Mouse (Mus musculus) 416B (cell line): Measurements from ENCODE around the gene 4930535I16Rik.

Source experiments
- DNase-seq: peaks from one replicate; pipeline ENCODE4 v3.0.0; 2011; ENCODE audit warnings: low read depth

Gene 4930535I16Rik

DNA sequence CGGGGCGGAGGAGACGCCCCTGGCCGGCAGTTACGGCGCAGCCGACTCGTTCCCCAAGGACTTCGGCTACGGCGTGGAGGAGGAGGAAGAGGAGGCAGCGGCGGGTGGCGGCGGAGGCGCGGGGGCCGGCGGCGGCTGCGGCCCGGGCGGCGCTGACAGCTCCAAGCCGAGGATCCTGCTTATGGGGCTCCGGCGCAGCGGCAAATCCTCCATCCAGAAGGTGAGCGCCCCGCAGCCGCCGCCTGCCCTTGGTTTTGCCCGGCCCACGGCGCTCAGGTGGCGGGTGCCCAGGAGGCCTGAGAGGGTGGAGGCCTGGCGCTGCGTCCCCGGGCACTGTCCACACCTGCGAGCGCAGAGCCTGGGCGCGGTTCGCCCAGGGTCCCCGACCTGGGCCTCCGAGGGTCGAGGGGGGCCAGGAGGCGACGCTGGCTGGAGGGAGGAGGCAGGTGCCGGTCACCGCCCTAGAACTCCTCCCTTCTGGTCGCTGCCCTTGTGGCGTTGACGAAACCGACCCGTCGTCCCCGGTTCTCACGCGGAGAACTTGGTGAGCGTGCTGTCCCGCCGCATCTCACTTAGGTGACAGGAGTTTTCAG is at the start of gene 4930535I16Rik:
4930535I16Rik (minus strand) TSS at position 475 of the 593 bp plus-strand sequence.
- DNase-seq = peak; percentile 39

DNA sequence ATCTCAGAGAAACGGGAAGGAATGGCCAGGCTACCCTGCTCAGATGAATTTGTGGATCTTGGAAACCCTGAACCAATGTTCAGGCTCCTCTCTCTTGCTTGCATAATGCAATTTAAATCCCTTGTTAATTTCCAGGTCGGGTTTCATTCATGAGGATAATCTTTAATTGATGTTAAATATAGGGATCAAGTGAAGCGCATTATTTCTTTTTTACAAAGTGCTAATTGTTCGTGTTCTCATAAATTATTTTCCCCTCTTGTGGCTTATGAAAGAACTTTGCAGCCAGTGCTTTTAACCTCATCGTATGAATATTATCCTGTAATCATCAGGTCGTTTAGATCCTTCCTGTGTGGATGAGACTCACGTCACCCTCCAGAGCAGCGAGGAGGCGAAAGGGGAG is 44.9 kb upstream of the 4930535I16Rik start:
- DNase-seq = no peak

DNA sequence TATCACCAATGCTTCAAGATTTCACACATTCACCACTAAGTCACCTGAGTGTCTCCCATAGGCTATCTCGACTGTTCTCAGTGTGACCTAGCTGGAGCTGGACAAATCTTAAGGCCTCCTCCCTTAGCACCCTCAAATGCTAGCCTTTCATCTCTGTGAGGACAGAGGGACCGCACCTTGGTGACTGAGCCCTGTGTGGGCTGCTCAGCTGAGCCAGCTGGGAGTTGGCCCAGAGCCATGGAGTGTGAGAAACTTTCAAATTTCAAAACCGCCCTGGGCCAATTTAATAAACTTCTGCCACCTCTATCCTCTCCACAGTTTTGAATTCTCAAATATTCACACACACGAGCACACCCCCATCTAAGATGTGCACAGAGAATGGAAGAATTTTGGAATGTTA is 43.1 kb upstream of the 4930535I16Rik start:
- no peak for DNase-seq

DNA sequence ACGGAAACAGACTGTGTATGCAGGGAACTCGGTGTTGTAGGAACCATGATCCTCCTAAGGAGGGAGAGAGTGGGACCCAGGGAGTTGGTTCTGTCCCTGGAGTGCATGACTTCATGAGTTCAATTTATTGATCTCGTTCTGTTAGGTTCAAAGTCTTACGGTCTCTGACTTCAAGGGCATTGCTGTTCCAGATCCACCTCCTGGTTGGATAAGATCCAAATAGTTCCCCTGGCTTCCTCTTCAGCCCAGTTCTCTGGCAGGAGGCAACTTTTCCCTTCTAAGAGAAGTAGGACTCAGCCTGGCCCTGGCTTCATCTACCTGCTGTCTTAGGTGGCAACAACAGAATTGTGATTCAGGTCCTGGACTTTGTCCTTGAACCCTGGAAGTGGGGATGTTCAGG is 40.1 kb upstream of the 4930535I16Rik start:
- DNase-seq = no peak

- no peak for DNase-seq
Observed at GRCm38 (mm10) chr4:123957492-123957808, 39.6 kb upstream of the 4930535I16Rik start.

- peak; percentile 36 for DNase-seq
Observed at GRCm38 (mm10) chr4:123956703-123957491, 39.1 kb upstream of the 4930535I16Rik start.

DNA sequence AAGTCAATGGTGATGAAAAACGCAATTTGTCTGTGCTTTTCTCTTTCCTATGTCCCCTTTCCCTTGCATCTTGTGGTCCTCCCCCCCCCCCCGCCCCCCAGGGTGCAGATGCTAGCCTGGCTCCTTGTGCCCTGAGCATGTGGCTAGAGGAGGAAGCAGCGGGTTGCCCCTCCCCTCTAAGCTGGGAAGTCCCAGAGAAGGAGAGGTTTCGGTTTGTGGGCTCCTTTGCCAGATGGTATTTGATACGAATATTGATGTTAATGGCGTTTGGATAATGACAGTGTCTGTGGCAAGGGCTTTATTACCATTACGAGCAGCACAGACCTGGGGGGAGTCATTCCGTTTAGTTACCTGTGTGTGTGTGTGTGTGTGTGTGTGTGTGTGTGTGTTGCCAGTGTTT is 34.2 kb upstream of the 4930535I16Rik start:
- DNase-seq = peak; percentile 44

GRCm38 (mm10) chr4:123949649-123950048 is 31.8 kb upstream of the 4930535I16Rik start:
- DNase-seq = no peak

- DNase-seq = no peak
Observed at GRCm38 (mm10) chr4:123948901-123949300, 31.1 kb upstream of the 4930535I16Rik start.

DNA sequence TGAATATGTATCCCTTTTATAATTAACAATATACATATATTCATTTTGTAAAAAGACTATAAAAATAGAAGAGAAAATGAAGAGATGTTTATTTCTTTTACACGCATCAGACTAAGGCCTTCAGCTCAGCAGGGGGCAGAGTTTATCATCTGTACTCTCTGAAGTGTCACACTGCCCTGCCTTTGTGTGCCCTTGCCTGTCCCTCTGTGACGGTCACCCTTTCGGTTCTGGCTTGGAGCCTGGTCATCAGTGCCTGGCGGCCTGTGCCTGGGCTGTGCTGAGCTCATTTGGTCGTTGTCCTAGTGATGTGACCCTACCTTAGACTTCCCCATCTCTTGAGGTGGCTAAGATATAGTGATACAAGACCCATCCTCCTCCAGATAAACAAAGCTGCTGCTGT is 29.3 kb upstream of the 4930535I16Rik start:
- DNase-seq = no peak

DNA sequence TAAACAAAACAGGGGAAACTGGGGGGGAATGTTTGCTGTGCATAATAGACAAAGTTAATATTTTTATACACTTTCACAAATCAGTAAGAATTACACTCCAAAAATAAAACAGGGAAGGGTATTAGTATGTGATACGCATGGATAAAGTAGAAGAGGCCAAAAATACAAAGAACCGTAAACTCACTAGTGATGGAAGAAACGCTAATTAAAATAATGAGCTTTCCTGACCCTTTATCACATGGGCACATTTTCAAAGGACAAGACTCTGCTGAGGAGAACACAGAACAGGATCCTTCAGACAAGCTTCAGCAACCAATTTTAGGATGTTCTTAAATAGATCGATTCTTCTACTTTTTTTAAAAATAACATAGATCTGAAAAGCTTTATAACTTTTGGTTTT is 28.9 kb upstream of the 4930535I16Rik start:
- no peak for DNase-seq

- peak; percentile 51 for DNase-seq
Observed at GRCm38 (mm10) chr4:123940878-123941277, 23.1 kb upstream of the 4930535I16Rik start.

DNA sequence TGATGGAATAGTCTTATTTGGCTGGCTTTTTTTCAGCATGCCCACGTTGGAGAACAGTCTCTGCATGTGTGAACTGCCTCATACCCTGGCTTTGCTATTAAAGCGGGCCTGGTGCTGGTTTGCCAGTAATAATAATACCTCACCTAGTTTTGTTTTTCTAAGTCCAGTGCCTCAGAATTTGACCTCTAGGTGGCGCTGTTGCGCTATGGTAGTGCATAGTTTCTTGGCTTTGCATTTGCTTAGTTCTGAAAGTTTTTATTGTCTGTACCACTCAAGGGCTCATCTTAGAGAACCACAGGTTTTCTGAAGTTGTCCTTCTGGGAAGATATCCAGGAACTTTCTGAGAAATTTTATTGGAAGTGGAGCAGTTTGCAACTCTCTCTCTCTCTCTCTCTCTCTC is 22.0 kb upstream of the 4930535I16Rik start:
- peak; percentile 82 for DNase-seq

- DNase-seq = no peak
Observed at GRCm38 (mm10) chr4:123936059-123936458, 18.2 kb upstream of the 4930535I16Rik start.

- no peak for DNase-seq
Observed at GRCm38 (mm10) chr4:123934306-123934705, 16.5 kb upstream of the 4930535I16Rik start.

DNA sequence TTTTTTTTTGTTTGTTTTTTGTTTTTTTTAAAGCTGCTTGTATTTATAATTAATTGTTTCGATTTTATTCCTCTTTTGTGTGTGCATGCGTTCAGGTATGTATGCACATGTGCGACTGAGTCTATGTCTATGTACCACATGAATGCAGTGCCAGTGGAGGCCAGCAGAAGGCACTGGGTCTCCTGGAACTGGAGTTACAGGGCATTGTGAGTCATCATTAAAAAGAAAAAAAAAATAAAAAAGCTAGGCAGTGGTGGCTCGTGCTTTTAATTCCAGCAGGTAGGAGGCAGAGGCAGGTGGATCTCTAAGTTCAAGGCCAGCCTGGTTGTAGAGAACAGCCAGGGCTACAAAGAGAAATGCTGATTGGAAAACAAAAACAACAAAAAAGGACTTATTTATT is 12.2 kb upstream of the 4930535I16Rik start:
- peak; percentile 30 for DNase-seq

GRCm38 (mm10) chr4:123927961-123928360 is 10.1 kb upstream of the 4930535I16Rik start:
- DNase-seq = peak; percentile 90

DNA sequence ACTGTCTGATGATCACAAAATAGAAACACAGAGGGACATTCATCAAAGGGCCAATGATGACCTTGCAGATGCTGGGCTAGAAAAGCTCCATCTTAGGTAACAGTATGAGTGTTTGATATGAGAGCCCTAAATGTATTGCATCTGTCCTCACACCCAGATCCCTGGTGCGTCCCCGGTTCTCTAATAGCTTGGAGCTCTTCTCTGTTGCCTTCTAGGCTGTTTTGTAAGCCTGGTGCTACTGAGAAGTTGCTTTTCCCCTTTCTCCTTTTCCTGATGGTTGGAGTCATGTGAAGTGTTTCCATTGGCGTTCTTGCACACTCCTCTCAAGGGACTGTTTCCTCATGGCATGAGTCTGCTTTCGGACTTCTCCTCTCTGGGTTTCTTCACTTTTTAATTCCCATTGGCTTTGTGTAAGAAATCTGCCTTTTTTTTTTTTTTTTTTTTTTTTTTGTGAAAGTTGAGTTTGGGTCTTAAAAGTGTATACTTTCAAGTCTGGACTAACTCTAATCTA is 3.3 kb upstream of the 4930535I16Rik start:
- DNase-seq = no peak

DNA sequence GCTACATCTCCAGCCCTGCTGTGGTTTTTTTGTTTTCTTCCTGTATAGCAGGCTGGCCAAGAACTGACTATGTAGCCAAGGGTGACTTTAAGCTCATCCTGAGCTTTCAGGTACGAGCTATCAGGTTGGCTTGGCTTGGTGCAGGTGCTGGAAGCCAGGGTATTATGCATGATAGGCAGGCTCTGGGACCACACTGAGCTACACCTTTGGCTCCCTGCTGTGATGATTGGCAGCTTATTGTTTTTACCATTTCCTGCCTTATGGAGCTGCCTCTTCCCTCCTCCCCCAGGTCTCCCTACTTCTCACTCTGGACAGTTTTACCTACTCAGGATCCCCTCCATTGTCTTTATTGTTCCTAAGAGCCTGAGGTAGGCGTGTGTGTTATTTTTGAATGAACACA is 1.0 kb upstream of the 4930535I16Rik start:
- DNase-seq = no peak

GRCm38 (mm10) chr4:123916748-123917547 is 874 bp downstream of the 4930535I16Rik start, which contains the start of gene Rragc:
TSS of gene Rragc (plus strand) at chr4:123917446.
- peak; percentile 98 for DNase-seq

GRCm38 (mm10) chr4:123912431-123912830 is 5.4 kb downstream of the 4930535I16Rik start:
- DNase-seq = no peak

DNA sequence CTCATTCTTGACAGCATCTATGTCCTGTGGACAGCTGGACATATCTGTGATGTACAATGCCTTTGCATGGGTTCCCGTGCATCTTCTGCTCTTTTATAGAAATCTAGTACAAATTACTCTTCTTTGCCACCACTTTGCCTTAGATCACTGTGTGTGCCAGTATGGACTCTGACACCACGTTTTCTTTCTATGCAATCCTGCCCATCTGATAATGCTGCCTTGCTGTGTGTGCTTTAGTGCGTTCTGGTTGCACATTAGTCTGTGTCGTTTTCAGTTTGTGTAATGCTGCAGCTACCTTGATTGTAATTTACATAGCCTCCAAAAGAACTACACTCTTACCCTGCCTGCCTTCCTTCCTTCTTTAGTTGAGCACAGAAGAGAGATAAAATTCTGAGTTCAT is 6.3 kb downstream of the 4930535I16Rik start:
- DNase-seq = no peak
